Mouse (Mus musculus) cerebellum, postnatal 36 days (tissue): ENCODE data around the gene Chrm2.

Experiments
- DNase-seq, 2 experiments: peaks; one replicate each; pipeline ENCODE4 v3.0.0; 2021 to 2022; ENCODE audit warnings: mixed read lengths in 2 of 2

The Chrm2 gene

GRCm38 (mm10) chr6:36387612-36388400, at the start of gene Chrm2:
Chrm2 (plus strand) TSS chr6:36388084.
- peak; percentile 13 to 21 for DNase-seq

GRCm38 (mm10) chr6:36373983-36374382, 13.9 kb upstream of the Chrm2 start:
- DNase-seq, result no peak

- DNase-seq, result no peak
These were observed 9.9 kb upstream of the Chrm2 start for GRCm38 (mm10) chr6:36377936-36378335.

GRCm38 (mm10) chr6:36384102-36384501, 3.8 kb upstream of the Chrm2 start:
- DNase-seq, result no peak

GRCm38 (mm10) chr6:36388401-36389259, 746 bp downstream of the Chrm2 start:
- peak; percentile 6 to 14 for DNase-seq

GRCm38 (mm10) chr6:36389260-36389965, 1.5 kb downstream of the Chrm2 start:
- DNase-seq, result no peak

GRCm38 (mm10) chr6:36393705-36394104, 5.8 kb downstream of the Chrm2 start:
- DNase-seq, result no peak

- no peak for DNase-seq
These were observed 17.3 kb downstream of the Chrm2 start for GRCm38 (mm10) chr6:36405139-36405538.

GRCm38 (mm10) chr6:36409016-36409415, 21.1 kb downstream of the Chrm2 start:
- DNase-seq, result no peak

- no peak for DNase-seq
These were observed 22.2 kb downstream of the Chrm2 start for GRCm38 (mm10) chr6:36410057-36410456.

GRCm38 (mm10) chr6:36419716-36420115, 31.8 kb downstream of the Chrm2 start:
- DNase-seq, result no peak

- no peak for DNase-seq
These were observed 50.1 kb downstream of the Chrm2 start for GRCm38 (mm10) chr6:36437964-36438363.

- no peak for DNase-seq
These were observed 51.3 kb downstream of the Chrm2 start for GRCm38 (mm10) chr6:36439218-36439617.

GRCm38 (mm10) chr6:36451480-36451879, 63.6 kb downstream of the Chrm2 start:
- no peak for DNase-seq

- DNase-seq, result no peak
These were observed 67.2 kb downstream of the Chrm2 start for GRCm38 (mm10) chr6:36455071-36455470.

- DNase-seq, result no peak
These were observed 69.1 kb downstream of the Chrm2 start for GRCm38 (mm10) chr6:36457015-36457414.

- DNase-seq, result no peak
These were observed 76.1 kb downstream of the Chrm2 start for GRCm38 (mm10) chr6:36464008-36464407.

- DNase-seq, result no peak
These were observed 96.3 kb downstream of the Chrm2 start for GRCm38 (mm10) chr6:36484132-36484665.

- no peak for DNase-seq
These were observed 119.3 kb downstream of the Chrm2 start for GRCm38 (mm10) chr6:36507008-36507663.

GRCm38 (mm10) chr6:36507946-36508345, 120.1 kb downstream of the Chrm2 start:
- DNase-seq, result no peak

- DNase-seq, result no peak
These were observed 120.6 kb downstream of the Chrm2 start for GRCm38 (mm10) chr6:36508469-36508868.

GRCm38 (mm10) chr6:36516508-36516907, 128.6 kb downstream of the Chrm2 start:
- DNase-seq, result no peak
